Mouse (Mus musculus): ENCODE measurements around the gene Apoc2.

GRCm38 (mm10) chr7:19622241-19622640, 55.5 kb downstream of the Apoc2 start:
- TF ChIP-seq CTCF (IDR thresholded peaks at IDR 0.05; ENCODE audit: low read depth, low read length) (no peak), EP300 (IDR thresholded peaks at IDR 0.05; ENCODE audit: insufficient read depth, low read depth, low read length) (no peak)

Measured in ES-Bruce4 (cell line).